Mouse (Mus musculus) left cerebral cortex, postnatal 14 days (tissue): ENCODE measurements around the gene Adgrv1. TPM values are rescaled to one million over a fixed set of nuclear protein-coding genes. Genes with fewer than 3 reads are reported as not detected.
"Not testable (repeated sequence)": the region's sequence is repeated elsewhere in the genome, so short reads cannot be mapped to it uniquely, and the experiment has no call there.

Source experiments
- DNase-seq, 2 experiments: peaks; one replicate each; pipeline ENCODE4 v3.0.0; 2021 to 2022; ENCODE audit warnings: low spot score in 2 of 2, mixed read lengths in 1 of 2
- intact Hi-C: fragments of 180-260 bp; cut with DNase I; formaldehyde crosslinking; loops from one replicate; pipeline ENCODE4 v1.15.1; 2025
- total RNA-seq, 2 experiments: library from RNA; stranded (reverse); gene quantifications; 2 replicates each; pipeline ENCODE4 v1.2.3; 2021

The Adgrv1 gene
- total RNA-seq, 2 experiments from 2014 or later = 1.7 to 1.8 TPM

GRCm38 (mm10) chr13:81630566-81630965 lies 2.4 kb downstream of the Adgrv1 start:
- intact Hi-C loops = no loop called here
- no peak for DNase-seq

GRCm38 (mm10) chr13:81629395-81629794 lies 3.6 kb downstream of the Adgrv1 start:
- DNase-seq = no peak
- intact Hi-C loops = no loop called here

GRCm38 (mm10) chr13:81628631-81629190 lies 4.2 kb downstream of the Adgrv1 start:
- intact Hi-C loops = no loop called here
- no peak for DNase-seq

GRCm38 (mm10) chr13:81627861-81628260 lies 5.1 kb downstream of the Adgrv1 start:
- DNase-seq, intact Hi-C loops: not testable (repeated sequence)

- intact Hi-C loops = no loop called here
- peak in 1 of 2 experiments; percentile 7 for DNase-seq
Measured at GRCm38 (mm10) chr13:81610349-81610748, 22.6 kb downstream of the Adgrv1 start.

GRCm38 (mm10) chr13:81606991-81607390 lies 26.0 kb downstream of the Adgrv1 start:
- intact Hi-C loops = no loop called here
- no peak for DNase-seq

- intact Hi-C loops = no loop called here
- DNase-seq = no peak
Measured at GRCm38 (mm10) chr13:81596910-81597607, 35.9 kb downstream of the Adgrv1 start.

- intact Hi-C loops = no loop called here
- DNase-seq = no peak
Measured at GRCm38 (mm10) chr13:81578692-81579091, 54.3 kb downstream of the Adgrv1 start.

GRCm38 (mm10) chr13:81570241-81570821 lies 62.6 kb downstream of the Adgrv1 start:
- peak in 1 of 2 experiments; percentile 10 for DNase-seq
- intact Hi-C loops = no loop called here

GRCm38 (mm10) chr13:81550024-81550423 lies 82.9 kb downstream of the Adgrv1 start:
- intact Hi-C loops = no loop called here
- no peak for DNase-seq

GRCm38 (mm10) chr13:81534916-81535315 lies 98.0 kb downstream of the Adgrv1 start:
- DNase-seq = no peak

GRCm38 (mm10) chr13:81526687-81527086 lies 106.3 kb downstream of the Adgrv1 start:
- intact Hi-C loops = no loop called here
- no peak for DNase-seq

More at GRCm38 (mm10) chr13:81534916-81535315, 98.0 kb downstream of the Adgrv1 start:
- intact Hi-C loops = no loop called here

- DNase-seq = peak; percentile 35 to 43
- intact Hi-C loops = no loop called here
Measured at GRCm38 (mm10) chr13:81510142-81510541, 122.8 kb downstream of the Adgrv1 start.

GRCm38 (mm10) chr13:81497035-81497434 lies 135.9 kb downstream of the Adgrv1 start:
- intact Hi-C loops = no loop called here
- no peak for DNase-seq

GRCm38 (mm10) chr13:81491971-81492370 lies 141.0 kb downstream of the Adgrv1 start:
- peak; percentile 6 to 9 for DNase-seq
- intact Hi-C loops = no loop called here

- DNase-seq = no peak
- intact Hi-C loops = no loop called here
Measured at GRCm38 (mm10) chr13:81486980-81487379, 146.0 kb downstream of the Adgrv1 start.

GRCm38 (mm10) chr13:81473750-81474149 lies 159.2 kb downstream of the Adgrv1 start:
- no peak for DNase-seq
- intact Hi-C loops = no loop called here

- intact Hi-C loops = no loop called here
- peak; percentile 9 to 28 for DNase-seq
Measured at GRCm38 (mm10) chr13:81466661-81467060, 166.3 kb downstream of the Adgrv1 start.

GRCm38 (mm10) chr13:81465794-81466193 lies 167.2 kb downstream of the Adgrv1 start:
- intact Hi-C loops = no loop called here
- no peak for DNase-seq

- DNase-seq = no peak
- intact Hi-C loops = no loop called here
Measured at GRCm38 (mm10) chr13:81449630-81450029, 183.3 kb downstream of the Adgrv1 start.

GRCm38 (mm10) chr13:81449198-81449597 lies 183.8 kb downstream of the Adgrv1 start:
- intact Hi-C loops = no loop called here
- DNase-seq = no peak
